Mouse (Mus musculus) embryo, embryonic 10.5 days (tissue): ENCODE data around the gene Vac14.

Experiments used
- DNase-seq: peaks from one replicate; pipeline ENCODE4 v3.0.0-alpha.2; 2015; ENCODE audit warnings: low spot score

The Vac14 gene

GRCm38 (mm10) chr8:110749500-110750170 is 131.2 kb downstream of the Vac14 start:
- DNase-seq: peak; percentile 91

GRCm38 (mm10) chr8:110750269-110750668 is 131.9 kb downstream of the Vac14 start:
- DNase-seq: no peak

- DNase-seq: no peak
Measured at GRCm38 (mm10) chr8:110751490-110751889, 133.1 kb downstream of the Vac14 start.

DNA sequence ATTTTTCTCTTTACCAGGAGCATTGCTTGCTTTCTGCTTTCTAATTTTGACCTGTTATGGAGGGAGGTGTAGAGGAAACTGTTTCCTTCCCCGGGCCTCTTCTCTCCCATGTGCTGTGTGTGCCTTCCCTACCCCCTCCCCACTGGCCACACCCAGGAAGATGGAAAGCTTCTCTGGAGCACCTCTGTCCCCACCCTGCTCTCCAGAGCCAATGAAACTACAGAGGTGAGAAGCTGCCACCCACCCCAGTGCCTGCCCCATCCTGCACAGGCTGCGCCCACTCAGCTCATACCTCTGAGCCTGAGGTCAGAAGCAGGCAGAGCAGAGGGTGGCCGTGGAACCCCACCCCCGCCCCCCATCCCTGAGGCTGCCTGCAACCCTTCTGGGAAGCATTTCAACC is 136.3 kb downstream of the Vac14 start:
- DNase-seq: no peak

- DNase-seq: no peak
Measured at GRCm38 (mm10) chr8:110755511-110756170, 137.3 kb downstream of the Vac14 start.

GRCm38 (mm10) chr8:110756196-110756595 is 137.8 kb downstream of the Vac14 start:
- DNase-seq: no peak

DNA sequence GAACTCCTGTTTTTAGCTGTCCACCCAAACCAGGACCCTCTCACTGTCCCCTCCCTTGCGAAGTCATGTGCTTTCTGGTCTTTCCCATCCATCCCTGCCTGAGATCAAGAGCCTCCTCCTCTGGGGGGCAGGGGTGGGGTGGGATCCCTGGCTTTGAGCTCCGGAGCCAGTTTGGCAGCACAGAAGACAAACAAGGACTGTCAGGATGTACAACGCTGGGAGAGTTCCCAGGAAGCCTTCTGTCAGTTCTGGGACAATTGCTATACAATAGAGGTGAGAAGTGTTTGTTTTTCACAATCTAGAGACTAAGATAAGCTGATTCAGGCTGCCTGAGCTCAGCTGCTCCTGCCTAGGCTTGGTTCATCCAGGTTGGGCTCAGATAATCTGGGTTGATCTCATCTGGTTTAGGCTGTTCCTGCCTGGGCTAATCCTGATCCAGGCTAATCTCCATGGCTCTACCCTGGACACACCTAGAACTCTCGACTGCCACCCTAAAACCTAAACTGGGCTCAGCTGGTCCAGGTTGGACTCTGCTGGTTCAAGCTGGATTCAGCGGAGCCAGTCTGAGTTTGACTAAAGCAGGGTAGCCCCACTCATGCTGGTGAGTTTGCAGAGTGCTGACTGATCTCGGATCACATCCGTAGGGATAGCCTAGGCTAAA is 142.0 kb downstream of the Vac14 start:
- no peak for DNase-seq

DNA sequence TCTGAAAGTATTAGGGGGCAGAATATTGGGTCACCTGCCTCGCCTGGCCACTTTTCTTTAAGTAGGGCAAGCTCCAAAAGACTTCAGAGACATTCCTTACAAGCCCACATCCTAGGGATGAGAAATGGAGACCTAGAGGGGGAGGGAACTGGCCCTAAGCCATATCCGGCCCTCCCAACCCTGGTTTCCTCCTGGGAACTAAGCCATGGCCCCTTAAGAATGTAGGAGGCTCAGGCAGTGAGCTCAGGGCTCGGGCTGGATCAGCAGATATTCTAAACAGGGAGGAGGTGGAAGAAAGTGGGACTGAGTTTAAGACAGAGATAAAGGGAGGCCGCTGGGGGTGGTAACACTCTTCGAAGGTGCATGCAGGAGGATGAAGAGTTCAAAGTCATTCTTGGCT is 142.8 kb downstream of the Vac14 start:
- no peak for DNase-seq

DNA sequence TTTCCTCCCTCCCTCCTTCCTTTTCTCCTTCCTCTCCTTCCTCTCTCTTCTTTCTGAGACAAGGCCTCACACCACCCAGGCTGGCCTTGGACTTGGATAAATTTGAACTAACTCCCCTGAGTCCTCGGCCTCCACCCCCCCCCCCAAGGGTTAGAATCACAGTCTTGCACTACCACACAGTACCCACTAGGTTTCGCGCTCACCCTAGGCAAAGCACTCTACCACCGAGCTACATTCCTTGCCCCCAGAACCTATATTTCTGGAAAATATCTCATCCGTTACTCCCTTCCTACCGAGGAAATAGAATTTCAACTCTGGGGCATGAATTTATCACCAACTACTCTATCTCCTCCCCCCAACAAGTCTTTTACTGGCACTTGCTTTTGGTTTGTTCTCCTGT is 143.6 kb downstream of the Vac14 start:
- peak; percentile 15 for DNase-seq

DNA sequence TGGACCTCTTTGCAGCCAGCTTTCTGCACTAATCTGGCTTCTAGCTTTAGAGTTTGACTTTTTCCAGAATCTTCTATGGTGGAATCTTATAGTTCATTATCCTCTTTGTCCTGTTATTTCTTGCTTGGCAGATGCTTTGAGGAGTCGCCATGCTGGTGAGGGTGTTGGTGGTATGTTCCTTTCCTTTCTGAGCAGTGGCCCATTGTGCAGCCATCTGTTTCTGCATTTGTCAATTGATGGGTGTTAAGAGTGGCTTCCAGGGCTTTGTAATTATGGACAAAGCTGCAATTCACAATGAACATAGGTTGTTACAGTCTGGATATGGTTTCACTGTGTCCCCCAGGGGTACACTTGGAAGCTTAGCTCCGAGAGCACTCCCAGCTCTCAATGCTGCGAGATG is 146.3 kb downstream of the Vac14 start:
- no peak for DNase-seq

DNA sequence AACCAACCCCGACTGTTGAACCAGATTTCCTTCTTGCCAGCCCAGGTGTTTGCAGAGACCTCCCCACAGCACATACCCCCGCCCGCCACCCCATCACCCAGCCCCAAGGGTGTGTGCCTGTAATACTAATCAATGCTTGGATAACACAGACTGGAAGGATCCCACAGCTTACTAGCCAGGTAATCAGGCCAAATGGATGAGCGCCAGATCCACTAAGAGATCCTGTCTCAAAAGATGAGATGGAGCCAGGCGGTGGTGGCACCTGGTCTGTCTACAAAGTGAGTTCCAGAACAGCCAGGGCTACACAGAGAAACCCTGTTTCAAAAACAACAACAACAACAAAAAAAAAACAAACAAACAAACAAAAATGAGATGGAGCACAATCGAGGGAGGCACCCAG is 148.9 kb downstream of the Vac14 start:
- no peak for DNase-seq
